Comparison of ENCODE assay signal across 9 mouse cellular contexts in the genomic region with DNA sequence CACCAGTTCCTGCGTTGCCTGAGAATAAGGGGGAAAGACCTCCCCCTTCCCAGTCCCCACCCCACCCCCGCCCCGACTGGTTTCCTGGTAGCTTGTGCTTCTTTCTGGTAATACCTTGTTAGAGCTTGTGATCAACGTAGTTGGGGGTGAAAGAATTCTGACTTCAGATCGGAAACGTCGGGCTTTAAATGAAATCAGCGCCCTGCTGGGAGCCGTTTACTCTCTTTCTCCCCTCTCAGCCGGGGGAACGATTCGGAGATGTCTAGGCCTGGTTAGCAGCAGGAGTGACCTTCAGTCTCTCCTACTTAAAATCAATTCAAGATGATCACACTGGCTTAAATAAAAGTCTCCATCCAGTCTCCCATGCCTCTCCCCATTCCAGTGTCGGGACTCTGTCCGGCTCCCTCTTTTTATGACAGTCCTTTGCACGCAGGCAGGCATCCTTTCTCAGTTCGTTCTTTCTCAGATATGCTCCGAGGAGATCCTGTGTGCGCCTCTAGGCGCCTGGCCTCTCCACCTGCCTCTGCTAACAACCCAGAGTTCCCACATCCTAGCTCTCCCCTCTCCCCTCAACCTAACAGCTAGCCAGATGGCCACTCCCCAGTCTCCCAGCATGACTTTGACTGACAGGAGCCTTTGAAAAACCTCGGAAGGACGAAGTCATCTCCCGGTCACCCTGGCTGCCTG.
DNase-seq lines count a peak whose midpoint lies in the region; ATAC-seq lines count a peak whose summit lies in the region.
"Had no signal": no experiment of that assay in that cellular context is flagged by ENCODE, and none has a peak within 500 bp of the region (broad histone marks: within the 10 kb centered on the region; RNA-seq: fewer than 3 reads in every experiment).

No protein-coding gene starts in this region.

- no peaks in the 10 kb centered on the region for H3K27me3 ChIP-seq in kidney, embryonic 14.5 days (ENCODE audit: control insufficient read depth, insufficient read depth, low read length)
- H3K27me3 ChIP-seq in hindbrain, embryonic 12.5 days = no peaks in the 10 kb centered on the region

- H3K27ac ChIP-seq in kidney, embryonic 14.5 days (ENCODE audit: low read depth, low read length) = no peak overlapping the region
- peak overlapping the region; percentile 72 for H3K27ac ChIP-seq in hindbrain, embryonic 12.5 days

- peak overlapping the region; percentile 38 for H3K4me2 ChIP-seq in kidney, embryonic 14.5 days (replicated peaks; ENCODE audit: low read depth, low read length)
- H3K4me2 ChIP-seq in hindbrain, embryonic 12.5 days (replicated peaks) = peak overlapping the region; percentile 45

- DNase-seq in kidney, adult 18-20 months = no peak
- peak; percentile 70 for DNase-seq in embryo, embryonic 11 days
- peak; percentile 52 for DNase-seq in neural tube, embryonic 10.5 days (ENCODE audit: extremely low spot score, low spot score)
- DNase-seq in frontal cortex, postnatal 25 days (ENCODE audit: low spot score in 2 of 2) = no peak
- DNase-seq in frontal cortex, postnatal 14 days (ENCODE audit: low spot score in 2 of 2) = no peak
- DNase-seq in left cerebral cortex, adult 8-10 months (ENCODE audit: low spot score in 2 of 2) = no peak

- no peak for ATAC-seq in kidney, embryonic 14.5 days (ENCODE audit: low FRiP score, low TSS enrichment)
- peak; percentile 46; the same call in 1 of the 2 replicates for ATAC-seq in hindbrain, embryonic 12.5 days (ENCODE audit: low FRiP score)

- WGBS in kidney, embryonic 14.5 days = 2% methylated on average over 22 of the region's 22 CpGs
- 2% methylated on average over 22 of the region's 22 CpGs for WGBS in hindbrain, embryonic 12.5 days

- H3K4me1 ChIP-seq in kidney, embryonic 14.5 days (ENCODE audit: control insufficient read depth, insufficient read depth, low read length) = peaks cover 10% of the 10 kb centered on the region; the same call in 1 of the 2 replicates
- peaks cover 22% of the 10 kb centered on the region for H3K4me1 ChIP-seq in hindbrain, embryonic 12.5 days
- H3K4me1 ChIP-seq: megakaryocyte, embryonic 14.5 days had no signal

- H3K4me3 ChIP-seq in kidney, embryonic 14.5 days (ENCODE audit: low read length) = peak overlapping the region; percentile 17; the same call in 1 of the 2 replicates
- peak overlapping the region; percentile 12; the same call in 1 of the 2 replicates for H3K4me3 ChIP-seq in hindbrain, embryonic 12.5 days
- H3K4me3 ChIP-seq: megakaryocyte, embryonic 14.5 days had no signal

- peak overlapping the region; percentile 19; the same call in 1 of the 2 replicates for H3K9ac ChIP-seq in kidney, embryonic 14.5 days (ENCODE audit: low read depth, low read length)
- H3K9ac ChIP-seq in hindbrain, embryonic 12.5 days = peak overlapping the region; percentile 41; the same call in 1 of the 2 replicates

- no peaks in the 10 kb centered on the region for H3K9me3 ChIP-seq in kidney, embryonic 14.5 days (ENCODE audit: control insufficient read depth, low read length)
- H3K9me3 ChIP-seq in hindbrain, embryonic 12.5 days (replicated peaks) = no peaks in the 10 kb centered on the region

- H3K36me3 ChIP-seq in kidney, embryonic 14.5 days (ENCODE audit: control insufficient read depth, insufficient read depth, low read length) = no peaks in the 10 kb centered on the region
- H3K36me3 ChIP-seq in hindbrain, embryonic 12.5 days = no peaks in the 10 kb centered on the region

Comparison
In these comparisons a context has a peak if more than half of its experiments do, and no peak if none do; other contexts are left out.
1. DNase-seq: peak in embryo, embryonic 11 days (single experiment) and neural tube, embryonic 10.5 days (single experiment); none in kidney, adult 18-20 months (single experiment), frontal cortex, postnatal 25 days (0 of 2), frontal cortex, postnatal 14 days (0 of 2) and left cerebral cortex, adult 8-10 months (0 of 2).